8 mouse cellular contexts compared by ENCODE assay signal in genomic region chr19:44314327-44314759, GRCm38 (mm10). TPM values are rescaled to one million over a fixed set of nuclear protein-coding genes. Genes with fewer than 3 reads are reported as not detected.
DNase-seq lines count a peak whose midpoint lies in the region.

No protein-coding gene starts in this region.

- intact Hi-C loops in gastrocnemius, postnatal 14 days (cut with DNase I; ENCODE audit: low total_unique reads), result no loop called here
- intact Hi-C loops in left cerebral cortex, postnatal 4 days (cut with DNase I), result loop anchor here (10.0 kb wide), 1 partner anchor 90 kb away; the partner anchor contains the start of gene Scd1

- DNase-seq in adrenal gland, adult 8-10 months, result peak; percentile 95
- peak; percentile 91 for DNase-seq in embryo, embryonic 11 days
- peak; percentile 90 for DNase-seq in gastrocnemius, postnatal 14 days
- DNase-seq in induced T-regulatory cell, adult 2 months (ENCODE audit: low read depth), result peak; percentile 76
- peak; percentile 83 for DNase-seq in left cerebral cortex, postnatal 4 days
- DNase-seq in mesoderm, embryonic 11.5 days (ENCODE audit: low read depth, low spot score), result peak; percentile 86
- DNase-seq in right cerebral cortex, postnatal 14 days, result peak; percentile 78
- DNase-seq in urinary bladder, postnatal 36 days (ENCODE audit: low spot score in 2 of 2), result peak; percentile 80 to 90

RNA-seq across cellular contexts. Expression of gene Scd4, which starts 18.5 kb away (rescaled TPM):
- 1 to 10 TPM; 4.5 to 7.6 (median 6.6) TPM for total RNA-seq in adrenal gland, adult 8-10 months (2022)
- total RNA-seq in gastrocnemius, postnatal 14 days (2021), result under 1 TPM; 0.24 to 0.29 TPM
- 1 to 10 TPM; 1.7 to 2.3 TPM for total RNA-seq in left cerebral cortex, postnatal 4 days (2021)

RNA-seq across cellular contexts. Expression of gene Scd2, which starts 20.9 kb away (rescaled TPM):
- total RNA-seq in adrenal gland, adult 8-10 months (2022), result 1,000 to 10,000 TPM in 3 of 4 experiments, 100 to 1,000 TPM in 1; 965 to 1,225 (median 1,109) TPM
- total RNA-seq in gastrocnemius, postnatal 14 days (2021), result 10 to 100 TPM; 22.8 to 54.0 TPM
- 100 to 1,000 TPM; 554 to 565 TPM for total RNA-seq in left cerebral cortex, postnatal 4 days (2021)

Comparison
In these comparisons a context has a peak if more than half of its experiments do, and no peak if none do; other contexts are left out.
1. Peak in every context shown above with its lines: DNase-seq.
2. RNA of gene Scd2, which starts 20.9 kb away (total RNA-seq): 965 to 1,225 TPM in adrenal gland, adult 8-10 months and 554 to 565 TPM in left cerebral cortex, postnatal 4 days; 22.8 to 54.0 TPM in gastrocnemius, postnatal 14 days; every median in the first group is over 10 times any median in the second.